Mouse (Mus musculus) midbrain, embryonic 16.5 days (tissue): ENCODE measurements around the gene Hmgcr. TPM values are rescaled to one million over a fixed set of nuclear protein-coding genes. Genes with fewer than 3 reads are reported as not detected.
A peak's percentile ranks its signal among the peaks of the same experiment; 100 is the strongest.

Source experiments
- ATAC-seq: fragments of 200-750 bp; cut with Nextera tagmentation; 2 replicates; pipeline ENCODE4 v1.8.0; 2017; ENCODE audit warnings: moderate TSS enrichment
- H3K27ac ChIP-seq: fragments of 300-500 bp; sonication (generic); 2 replicates; pipeline ENCODE4 v1.5.1; 2014; ENCODE audit warnings: mild to moderate bottlenecking, low read length, mixed read lengths
- H3K27me3 ChIP-seq: fragments of 300-500 bp; sonication (generic); 2 replicates; pipeline ENCODE4 v1.6.1; 2014; ENCODE audit warnings: low read depth, low read length, mixed read lengths; ENCODE audit not compliant: control insufficient read depth, insufficient read depth
- H3K36me3 ChIP-seq: fragments of 300-500 bp; sonication (generic); 2 replicates; pipeline ENCODE4 v1.6.1; 2014; ENCODE audit warnings: mild to moderate bottlenecking, low read length, moderate library complexity, mixed read lengths; ENCODE audit not compliant: control insufficient read depth, insufficient read depth
- H3K4me1 ChIP-seq: fragments of 300-500 bp; sonication (generic); 2 replicates; pipeline ENCODE4 v1.6.1; 2014; ENCODE audit warnings: mild to moderate bottlenecking, low read length, mixed read lengths; ENCODE audit not compliant: control insufficient read depth, insufficient read depth
- H3K4me2 ChIP-seq: fragments of 300-500 bp; sonication (generic); 2 replicates; pipeline ENCODE4 v1.6.1; 2014; ENCODE audit warnings: mild to moderate bottlenecking, low read length, mixed read lengths
- H3K4me3 ChIP-seq: fragments of 300-500 bp; sonication (generic); 2 replicates; pipeline ENCODE4 v1.5.1; 2014; ENCODE audit warnings: low read depth, mild to moderate bottlenecking, low read length, moderate library complexity, mixed read lengths
- H3K9ac ChIP-seq: fragments of 300-500 bp; sonication (generic); 2 replicates; pipeline ENCODE4 v1.6.1; 2014; ENCODE audit warnings: low read depth, low read length, mixed read lengths
- H3K9me3 ChIP-seq: fragments of 300-500 bp; sonication (generic); replicated peaks from 2 replicates; pipeline ENCODE4 v1.6.1; 2014; ENCODE audit warnings: mild to moderate bottlenecking, low read length, mixed read lengths; ENCODE audit not compliant: control insufficient read depth, poor library complexity, severe bottlenecking
- WGBS: fragments of 180-500 bp; shearing (Covaris S2); extraction: QIAGEN DNeasy Blood & Tissue Kit; methylation state at CpG from one replicate; pipeline ENCODE4 v1.1.7; 2014; 5-methylcytosine and 5-hydroxymethylcytosine counted together
- polyA plus RNA-seq: library from polyadenylated mRNA; unstranded; fragments of >200 nt; fragmentation: Nextera tagmentation; extraction: Ambion mirVana; gene quantifications from 2 replicates; pipeline ENCODE4 v1.2.1, GENCODE M21; 2015

Gene Hmgcr
- 240 TPM in 2 replicates for polyA plus RNA-seq

GRCm38 (mm10) chr13:96670406-96671077 is at the start of gene Hmgcr:
Hmgcr (minus strand) TSS chr13:96670936.
- H3K27me3 ChIP-seq: no peaks in the 10 kb centered on the region
- H3K4me3 ChIP-seq: peak within 1 kb of the TSS; percentile 99
- H3K9me3 ChIP-seq: no peaks in the 10 kb centered on the region
- peak; percentile 100 for ATAC-seq
- H3K9ac ChIP-seq: peak within 1 kb of the TSS; percentile 98
- peaks cover 5% of the 10 kb centered on the region; the same call in 1 of the 2 replicates for H3K36me3 ChIP-seq
- H3K27ac ChIP-seq: peak within 1 kb of the TSS; percentile 99
- peak within 1 kb of the TSS; percentile 64 for H3K4me2 ChIP-seq
- WGBS: under 1% methylated on average over 70 of the region's 70 CpGs
- H3K4me1 ChIP-seq: peaks cover 36% of the 10 kb centered on the region

GRCm38 (mm10) chr13:96720003-96720402 is 49.3 kb upstream of the Hmgcr start:
- H3K4me1 ChIP-seq: no peaks in the 10 kb centered on the region
- H3K9me3 ChIP-seq: no peaks in the 10 kb centered on the region
- 77% methylated on average over 2 of the region's 2 CpGs for WGBS
- no peak for ATAC-seq
- H3K9ac ChIP-seq: no peak overlapping the region
- no peak overlapping the region for H3K4me2 ChIP-seq
- H3K27ac ChIP-seq: no peak overlapping the region
- no peak overlapping the region for H3K4me3 ChIP-seq
- no peaks in the 10 kb centered on the region for H3K27me3 ChIP-seq
- H3K36me3 ChIP-seq: no peaks in the 10 kb centered on the region

- H3K4me2 ChIP-seq: no peak overlapping the region
- H3K4me1 ChIP-seq: no peaks in the 10 kb centered on the region
- 55% methylated on average over 1 of the region's 1 CpGs for WGBS
- no peaks in the 10 kb centered on the region for H3K36me3 ChIP-seq
- ATAC-seq: no peak
- H3K4me3 ChIP-seq: no peak overlapping the region
- H3K9me3 ChIP-seq: no peaks in the 10 kb centered on the region
- no peak overlapping the region for H3K27ac ChIP-seq
- no peaks in the 10 kb centered on the region for H3K27me3 ChIP-seq
- H3K9ac ChIP-seq: no peak overlapping the region
These were observed 47.1 kb upstream of the Hmgcr start for GRCm38 (mm10) chr13:96717821-96718220.

GRCm38 (mm10) chr13:96716311-96716710 is 45.6 kb upstream of the Hmgcr start:
- Histone ChIP-seq H3K9me3 (no peaks in the 10 kb centered on the region), H3K4me1 (no peaks in the 10 kb centered on the region), H3K4me3 (no peak overlapping the region), H3K27ac (no peak overlapping the region), H3K36me3 (no peaks in the 10 kb centered on the region), H3K4me2 (no peak overlapping the region), H3K9ac (no peak overlapping the region), H3K27me3 (no peaks in the 10 kb centered on the region)
- WGBS: 97% methylated on average over 2 of the region's 2 CpGs
- ATAC-seq: no peak

GRCm38 (mm10) chr13:96709269-96710233 is 38.8 kb upstream of the Hmgcr start:
- H3K9ac ChIP-seq: no peak overlapping the region
- ATAC-seq: no peak
- no peaks in the 10 kb centered on the region for H3K9me3 ChIP-seq
- H3K4me3 ChIP-seq: no peak overlapping the region
- no peaks in the 10 kb centered on the region for H3K27me3 ChIP-seq
- no peaks in the 10 kb centered on the region for H3K36me3 ChIP-seq
- no peak overlapping the region for H3K4me2 ChIP-seq
- H3K27ac ChIP-seq: no peak overlapping the region
- 84% methylated on average over 8 of the region's 8 CpGs for WGBS
- H3K4me1 ChIP-seq: no peaks in the 10 kb centered on the region

GRCm38 (mm10) chr13:96702567-96703278 is 32.0 kb upstream of the Hmgcr start:
- H3K4me1 ChIP-seq: no peaks in the 10 kb centered on the region
- no peak for ATAC-seq
- no peak overlapping the region for H3K9ac ChIP-seq
- no peak overlapping the region for H3K4me2 ChIP-seq
- no peaks in the 10 kb centered on the region for H3K9me3 ChIP-seq
- no peak overlapping the region for H3K27ac ChIP-seq
- H3K4me3 ChIP-seq: no peak overlapping the region
- no peaks in the 10 kb centered on the region for H3K36me3 ChIP-seq
- WGBS: 79% methylated on average over 9 of the region's 9 CpGs
- no peaks in the 10 kb centered on the region for H3K27me3 ChIP-seq

GRCm38 (mm10) chr13:96697805-96698586 is 27.3 kb upstream of the Hmgcr start:
- no peak overlapping the region for H3K27ac ChIP-seq
- H3K4me2 ChIP-seq: no peak overlapping the region
- no peaks in the 10 kb centered on the region for H3K36me3 ChIP-seq
- WGBS: 82% methylated on average over 8 of the region's 8 CpGs
- H3K9me3 ChIP-seq: no peaks in the 10 kb centered on the region
- H3K27me3 ChIP-seq: no peaks in the 10 kb centered on the region
- H3K9ac ChIP-seq: no peak overlapping the region
- no peak overlapping the region for H3K4me3 ChIP-seq
- no peaks in the 10 kb centered on the region for H3K4me1 ChIP-seq
- ATAC-seq: no peak

- Histone ChIP-seq H3K36me3 (no peaks in the 10 kb centered on the region), H3K27me3 (no peaks in the 10 kb centered on the region), H3K9me3 (no peaks in the 10 kb centered on the region), H3K4me2 (no peak overlapping the region), H3K4me1 (no peaks in the 10 kb centered on the region), H3K9ac (no peak overlapping the region), H3K27ac (no peak overlapping the region), H3K4me3 (no peak overlapping the region)
- 98% methylated on average over 2 of the region's 2 CpGs for WGBS
- no peak for ATAC-seq
These were observed 24.7 kb upstream of the Hmgcr start for GRCm38 (mm10) chr13:96695428-96695827.
